Mouse (Mus musculus) layer of hippocampus, adult 2 months (tissue): Measurements from ENCODE around the gene Srgap1. TPM values are rescaled to one million over a fixed set of nuclear protein-coding genes. Genes with fewer than 3 reads are reported as not detected.

Source experiments
- DNase-seq, 2 experiments: peaks; one replicate each; pipeline ENCODE4 v3.0.0; 2022; ENCODE audit warnings: low spot score in 2 of 2
- H3K27ac ChIP-seq: fragments of 200-600 bp; 2 replicates; pipeline ENCODE4 v1.8.1; 2022
- H3K4me3 ChIP-seq: fragments of 200-600 bp; 2 replicates; pipeline ENCODE4 v1.8.1; 2022; ENCODE audit warnings: mild to moderate bottlenecking
- CTCF ChIP-seq: fragments of 200-600 bp; conservative IDR thresholded peaks from 2 replicates; pipeline ENCODE4 v1.8.1; 2022; ENCODE audit warnings: antibody characterized with exemption, mild to moderate bottlenecking, moderate library complexity
- long read RNA-seq, 2 experiments: library from polyadenylated mRNA; stranded (forward); transcript quantifications; one replicate each; pipeline ENCODE4 v2.0.0; 2021; ENCODE audit warnings: borderline mapping rate in 2 of 2
- total RNA-seq, 2 experiments: library from RNA; stranded (reverse); gene quantifications; 2 replicates each; pipeline ENCODE4 v1.2.3; 2021

The Srgap1 gene
- total RNA-seq: 10 to 100 TPM; 12.3 to 13.4 TPM
- long read RNA-seq, experiment 1, full-length matches to known transcripts: 3 of 5 reads
- long read RNA-seq, experiment 1, partial matches to known transcripts: 1 of 5 reads
- long read RNA-seq, experiment 1, other reads (novel, unspliced or antisense): 1 of 5 reads
- long read RNA-seq, experiment 2, full-length matches to known transcripts: 1 of 3 reads
- long read RNA-seq, experiment 2, partial matches to known transcripts: 0 of 3 reads
- long read RNA-seq, experiment 2, other reads (novel, unspliced or antisense): 2 of 3 reads

GRCm38 (mm10) chr10:122046904-122047726, at the start of gene Srgap1:
Srgap1 (minus strand) TSS chr10:122047315.
- DNase-seq: peak; percentile 12 to 33
- peak within 1 kb of the TSS; percentile 77 for H3K4me3 ChIP-seq
- no peak for TF ChIP-seq CTCF
- peak within 1 kb of the TSS; percentile 72 for H3K27ac ChIP-seq

- H3K4me3 ChIP-seq: peak overlapping the region; percentile 78
- peak in 1 of 2 experiments; percentile 13 for DNase-seq
- no peak for TF ChIP-seq CTCF
- peak overlapping the region; percentile 91 for H3K27ac ChIP-seq
These were observed 49.4 kb upstream of the Srgap1 start for GRCm38 (mm10) chr10:122096462-122096979.

- peak; percentile 59 for TF ChIP-seq CTCF
- no peak for DNase-seq
- H3K27ac ChIP-seq: peak overlapping the region; percentile 33; the same call in 1 of the 2 replicates
- H3K4me3 ChIP-seq: no peak overlapping the region
These were observed 43.4 kb upstream of the Srgap1 start for GRCm38 (mm10) chr10:122090472-122090871.

DNA sequence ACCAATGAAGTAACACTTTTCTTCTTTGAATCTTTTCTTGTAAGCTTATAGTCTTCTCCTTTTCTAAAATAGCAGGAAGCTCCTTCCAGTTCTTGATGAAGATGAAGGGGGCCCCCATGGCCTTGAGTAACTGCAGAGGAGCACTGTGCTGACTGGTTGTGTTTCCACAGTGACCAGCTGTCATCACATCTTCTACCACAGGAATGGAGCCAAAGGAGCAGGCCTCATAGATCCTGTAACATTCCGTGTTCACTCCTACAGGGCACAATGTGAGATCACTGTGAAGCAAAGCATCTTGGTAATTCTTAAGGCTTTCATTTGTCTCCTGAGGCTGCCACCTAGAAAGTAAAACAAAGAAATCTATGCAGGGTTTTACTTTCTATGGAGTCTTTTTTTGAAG, 34.2 kb upstream of the Srgap1 start:
- TF ChIP-seq CTCF: no peak
- no peak for DNase-seq
- Histone ChIP-seq H3K4me3 (no peak overlapping the region), H3K27ac (no peak overlapping the region)

DNA sequence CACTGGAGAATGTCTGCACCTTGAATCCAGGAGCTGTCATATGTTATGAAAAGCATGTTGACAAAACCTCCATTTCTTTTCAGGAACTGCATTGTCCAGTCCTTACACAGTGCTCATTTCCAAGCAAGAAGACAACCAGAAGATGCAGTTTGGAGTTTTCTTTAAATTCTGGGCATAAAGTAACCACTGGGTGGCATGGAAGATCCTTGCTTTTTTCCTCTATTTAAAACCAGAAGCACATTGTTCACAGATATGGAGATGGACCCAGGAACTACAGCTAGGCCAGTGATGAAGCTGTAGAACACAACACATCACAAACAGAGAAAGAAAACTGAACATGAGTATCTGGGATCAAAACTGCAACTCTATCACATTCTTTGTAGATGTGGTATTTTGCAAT, 22.0 kb upstream of the Srgap1 start:
- TF ChIP-seq CTCF: peak; percentile 67
- Histone ChIP-seq H3K27ac (no peak overlapping the region), H3K4me3 (no peak overlapping the region)
- no peak for DNase-seq

GRCm38 (mm10) chr10:122055826-122056225, 8.7 kb upstream of the Srgap1 start:
- no peak for TF ChIP-seq CTCF
- H3K27ac ChIP-seq: no peak overlapping the region
- H3K4me3 ChIP-seq: no peak overlapping the region
- DNase-seq: no peak

GRCm38 (mm10) chr10:122054535-122054934, 7.4 kb upstream of the Srgap1 start:
- TF ChIP-seq CTCF: peak; percentile 87
- peak in 1 of 2 experiments; percentile 37 for DNase-seq
- no peak overlapping the region for H3K27ac ChIP-seq
- no peak overlapping the region for H3K4me3 ChIP-seq

DNA sequence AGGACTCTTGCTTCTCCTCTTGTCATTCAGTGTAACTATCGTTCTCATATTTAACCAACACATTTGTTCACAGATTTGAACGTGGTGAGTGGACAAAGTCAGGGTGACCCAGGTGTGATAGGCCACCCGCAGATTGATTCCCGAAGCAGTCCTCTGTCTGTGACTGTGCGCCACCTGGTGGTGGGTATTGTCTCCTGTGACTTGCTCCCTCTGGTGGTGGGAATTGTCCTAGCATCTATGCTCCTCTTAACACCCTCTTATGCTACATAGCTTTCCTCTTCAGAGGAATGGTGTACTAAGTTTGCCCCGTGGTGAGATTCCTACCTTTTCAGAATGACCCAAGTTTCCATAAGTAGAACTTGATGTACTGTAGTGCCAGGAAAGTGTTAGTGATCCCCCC, 4.7 kb upstream of the Srgap1 start:
- H3K4me3 ChIP-seq: no peak overlapping the region
- peak; percentile 59 to 92 for DNase-seq
- H3K27ac ChIP-seq: no peak overlapping the region
- TF ChIP-seq CTCF: peak; percentile 100; the same call in 1 of the 2 replicates

DNA sequence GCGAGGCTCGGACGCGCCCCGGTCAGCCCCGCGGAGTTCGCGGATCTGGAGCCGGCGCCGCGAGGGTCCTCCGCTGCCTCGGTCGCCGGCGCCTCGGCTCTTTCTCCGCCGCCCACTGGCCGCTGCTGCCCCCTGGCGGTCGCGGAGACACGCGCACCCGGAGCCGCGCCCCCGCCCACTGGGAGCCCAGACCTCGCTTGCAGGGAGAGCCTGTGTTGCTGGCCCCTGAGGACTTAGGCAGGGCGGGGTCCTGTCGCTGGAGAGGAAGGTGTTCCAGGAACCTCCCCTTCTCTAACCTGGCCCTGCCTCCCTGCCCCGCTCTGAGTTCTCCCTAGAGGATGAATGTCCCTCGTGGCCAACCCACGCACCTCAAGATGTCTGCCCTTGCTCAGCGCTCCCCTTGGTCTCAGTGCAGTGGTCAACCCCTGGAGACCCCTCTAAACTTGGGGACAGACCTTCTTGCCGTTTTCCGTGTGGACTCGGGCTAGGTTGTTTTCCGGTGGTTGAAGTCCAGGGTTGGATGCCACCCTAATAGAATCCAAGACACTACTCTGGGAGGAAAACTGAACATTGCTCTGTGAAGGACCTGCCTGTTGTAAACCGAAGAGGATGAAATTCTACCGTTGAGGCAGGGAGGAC, 731 bp upstream of the Srgap1 start:
- DNase-seq: peak; percentile 68 to 89
- peak; percentile 89 for TF ChIP-seq CTCF

DNA sequence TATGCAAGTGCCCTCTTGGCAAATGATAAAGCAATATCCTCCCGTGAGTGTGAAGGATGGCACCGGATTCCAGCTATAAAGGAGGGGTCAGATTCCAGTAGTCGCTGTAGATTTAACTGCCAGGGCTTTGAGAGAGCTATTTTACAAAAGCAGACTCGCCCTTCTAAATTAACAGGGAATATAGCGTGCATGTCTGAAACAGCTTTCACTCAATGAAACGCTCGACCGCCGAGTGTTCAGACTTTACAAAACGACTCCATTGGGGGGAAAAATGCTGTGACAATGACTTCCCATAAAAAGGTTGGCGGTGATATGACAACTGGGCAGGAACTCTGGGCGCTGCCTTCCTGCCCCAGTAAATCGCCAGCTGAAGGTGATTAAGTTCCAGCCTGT, 608 bp downstream of the Srgap1 start:
- DNase-seq: no peak
- Histone ChIP-seq H3K27ac (peak overlapping the region; percentile 72), H3K4me3 (peak overlapping the region; percentile 77)
- TF ChIP-seq CTCF: no peak

More for the DNA sequence above, 731 bp upstream of the Srgap1 start:
- H3K4me3 ChIP-seq: peak overlapping the region; percentile 77
- peak overlapping the region; percentile 72 for H3K27ac ChIP-seq

GRCm38 (mm10) chr10:122045946-122046345, 1.2 kb downstream of the Srgap1 start:
- no peak for TF ChIP-seq CTCF
- DNase-seq: no peak
- peak overlapping the region; percentile 77 for H3K4me3 ChIP-seq
- H3K27ac ChIP-seq: no peak overlapping the region; the same call in 1 of the 2 replicates

GRCm38 (mm10) chr10:122044926-122045325, 2.2 kb downstream of the Srgap1 start:
- H3K27ac ChIP-seq: no peak overlapping the region
- H3K4me3 ChIP-seq: no peak overlapping the region
- no peak for TF ChIP-seq CTCF
- no peak for DNase-seq

- DNase-seq: no peak
- H3K4me3 ChIP-seq: no peak overlapping the region
- H3K27ac ChIP-seq: no peak overlapping the region
- TF ChIP-seq CTCF: peak; percentile 70
These were observed 6.7 kb downstream of the Srgap1 start for GRCm38 (mm10) chr10:122040372-122040771.
